Mouse (Mus musculus): ENCODE results near the gene Hmces.

GRCm38 (mm10) chr6:87942179-87942578, 28.4 kb downstream of the Hmces start:
- TF ChIP-seq POLR2A (IDR thresholded peaks at IDR 0.05; ENCODE audit: insufficient read length, low read depth), result no peak
- no peak for TF ChIP-seq MAX (IDR thresholded peaks at IDR 0.05; ENCODE audit: low read depth)
- no peak for TF ChIP-seq USF1 (IDR thresholded peaks at IDR 0.05; ENCODE audit: low read depth)
- no peak for TF ChIP-seq E2F4 (IDR thresholded peaks at IDR 0.05; ENCODE audit: insufficient read depth)
- no peak for TF ChIP-seq POLR2AphosphoS2 (IDR thresholded peaks at IDR 0.05; ENCODE audit: insufficient read length, low read depth)
- no peak for TF ChIP-seq TCF12 (IDR thresholded peaks at IDR 0.05; ENCODE audit: insufficient read depth, poor library complexity, severe bottlenecking)
- TF ChIP-seq CEBPB (IDR thresholded peaks at IDR 0.05; ENCODE audit: insufficient read depth, poor library complexity, severe bottlenecking), result no peak
- TF ChIP-seq SRF (IDR thresholded peaks at IDR 0.05; ENCODE audit: control insufficient read depth, insufficient read length, low read depth), result no peak
- no peak for TF ChIP-seq MYOG (IDR thresholded peaks at IDR 0.05; ENCODE audit: control insufficient read depth in 1 of 3, insufficient read depth in 1 of 3, insufficient read length in 2 of 3, low read depth in 2 of 3)
- no peak for TF ChIP-seq REST (IDR thresholded peaks at IDR 0.05; ENCODE audit: insufficient read depth, insufficient read length)
- TF ChIP-seq MYOD1 (IDR thresholded peaks at IDR 0.05; ENCODE audit: control insufficient read depth in 1 of 3, insufficient read length in 2 of 3, low read depth in 2 of 3), result no peak
- no peak for TF ChIP-seq TCF3 (IDR thresholded peaks at IDR 0.05; ENCODE audit: insufficient read length, low read depth)
